Mouse (Mus musculus): Measurements from ENCODE around the gene Cacna2d3. TPM values are rescaled to one million over a fixed set of nuclear protein-coding genes. Genes with fewer than 3 reads are reported as not detected.

Cacna2d3 gene
- polyA plus RNA-seq, 1 experiment from 2014 or later, result 0.81 TPM

DNA sequence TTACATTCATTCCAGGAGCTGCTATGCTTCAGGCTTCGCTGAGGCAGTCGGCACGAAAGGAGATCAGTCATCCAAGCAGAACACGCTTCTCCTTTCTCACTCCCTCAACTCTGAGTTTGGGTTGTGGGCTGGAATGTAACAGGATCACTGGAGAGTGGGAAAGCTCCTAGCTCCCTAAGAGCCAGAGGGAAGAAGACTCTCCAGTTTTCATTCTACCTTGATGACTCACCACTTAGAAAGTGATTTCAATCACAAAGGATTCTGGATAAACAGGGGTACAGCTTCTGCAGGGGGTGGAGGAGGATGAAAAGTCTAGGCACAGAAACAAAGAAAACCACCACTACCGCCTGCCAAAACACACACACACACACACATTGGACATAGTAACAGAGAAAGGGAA lies 760.3 kb downstream of the Cacna2d3 start:
- Histone ChIP-seq H3K9me3 (ENCODE audit: control insufficient read depth, low read length) (no peaks in the 10 kb centered on the region), H3K4me1 (replicated peaks; ENCODE audit: control insufficient read depth, insufficient read depth, low read length) (no peaks in the 10 kb centered on the region), H3K4me2 (no peak overlapping the region), H3K27me3 (replicated peaks; ENCODE audit: control insufficient read depth, insufficient read depth, low read length) (no peaks in the 10 kb centered on the region), H3K4me3 (ENCODE audit: low read depth, low read length) (no peak overlapping the region), H3K36me3 (ENCODE audit: control insufficient read depth, insufficient read depth, low read length) (no peaks in the 10 kb centered on the region), H3K27ac (ENCODE audit: low read depth, low read length) (no peak overlapping the region), H3K9ac (ENCODE audit: low read depth, low read length) (no peak overlapping the region)
- DNase-seq (ENCODE audit: low spot score) (no peak), ATAC-seq (replicated peaks; ENCODE audit: low FRiP score) (no peak)
- WGBS, result 86% methylated on average over 5 of the region's 5 CpGs

DNA sequence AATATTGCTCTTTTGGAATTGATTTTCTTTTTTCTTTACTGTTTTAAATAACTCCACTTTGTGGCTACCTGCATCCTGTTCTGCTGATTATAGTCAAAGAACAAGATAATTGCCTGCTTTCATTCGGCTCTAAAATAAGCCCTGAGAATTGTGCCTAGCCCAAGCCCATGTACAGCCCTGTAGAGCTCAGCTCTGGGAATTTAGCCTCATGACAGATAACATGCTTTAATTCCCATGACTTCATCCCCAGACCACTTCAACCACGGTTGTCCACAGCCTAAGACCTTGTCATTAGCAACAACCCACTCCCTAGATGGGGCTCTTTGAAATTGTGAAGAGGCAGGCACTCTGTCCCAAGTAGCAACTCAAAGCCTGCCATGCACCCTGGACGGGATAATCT lies 762.6 kb downstream of the Cacna2d3 start:
- no peak for ATAC-seq (replicated peaks; ENCODE audit: low FRiP score)
- no peak overlapping the region for H3K27ac ChIP-seq (ENCODE audit: low read depth, low read length)

DNA sequence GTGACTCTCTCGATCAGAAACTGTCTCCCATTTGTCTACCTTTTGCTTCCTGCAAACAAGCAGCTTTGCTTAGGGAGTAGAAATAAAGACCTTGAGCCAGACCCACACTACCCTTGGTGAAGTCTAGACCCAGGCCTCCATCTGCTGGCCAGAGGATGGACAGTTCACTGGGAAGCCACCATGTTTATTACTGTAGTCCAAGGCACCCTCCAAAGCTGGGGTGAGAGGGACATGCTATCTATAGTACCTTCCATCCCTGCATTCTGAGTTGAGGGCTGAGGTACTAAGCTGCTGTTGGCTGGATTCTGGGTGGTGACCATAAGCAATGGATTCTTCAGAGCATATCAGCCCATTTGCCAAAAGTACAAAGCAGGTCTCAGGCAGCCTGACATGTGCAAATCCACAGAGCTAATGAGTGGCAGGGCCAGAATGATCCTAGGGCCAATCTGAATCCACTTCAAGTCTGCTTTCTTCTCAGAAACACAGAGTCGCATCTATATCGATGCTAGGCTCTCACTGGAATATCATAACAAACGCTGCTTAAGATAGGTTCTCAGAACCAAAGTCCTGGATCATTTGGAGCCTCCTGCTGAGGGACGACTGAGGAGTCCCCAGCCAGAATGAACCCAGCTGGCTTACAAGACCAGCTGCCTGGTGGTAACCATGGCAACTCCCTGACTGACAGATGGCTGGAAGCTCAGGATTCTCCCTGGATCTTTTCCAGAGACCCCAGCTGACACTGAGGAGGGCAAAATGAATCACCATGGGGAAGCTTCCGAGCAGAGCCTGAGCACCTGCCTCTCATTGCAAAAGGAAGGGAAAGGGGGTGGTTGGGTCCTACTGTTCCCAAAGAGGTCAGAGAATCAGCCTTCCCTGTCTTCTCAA lies 763.3 kb downstream of the Cacna2d3 start:
- no peaks in the 10 kb centered on the region for H3K27me3 ChIP-seq (replicated peaks; ENCODE audit: control insufficient read depth, insufficient read depth, low read length)
- no peaks in the 10 kb centered on the region for H3K36me3 ChIP-seq (ENCODE audit: control insufficient read depth, insufficient read depth, low read length)
- no peaks in the 10 kb centered on the region for H3K4me1 ChIP-seq (replicated peaks; ENCODE audit: control insufficient read depth, insufficient read depth, low read length)
- H3K4me2 ChIP-seq, result no peak overlapping the region
- H3K9me3 ChIP-seq (ENCODE audit: control insufficient read depth, low read length), result no peaks in the 10 kb centered on the region
- no peak overlapping the region for H3K4me3 ChIP-seq (ENCODE audit: low read depth, low read length)
- no peak overlapping the region for H3K27ac ChIP-seq (ENCODE audit: low read depth, low read length)
- ATAC-seq (replicated peaks; ENCODE audit: low FRiP score) (no peak), DNase-seq (ENCODE audit: low spot score) (no peak)
- WGBS, result 34% methylated on average over 6 of the region's 6 CpGs
- H3K9ac ChIP-seq (ENCODE audit: low read depth, low read length), result no peak overlapping the region

More for the DNA sequence above, 762.6 kb downstream of the Cacna2d3 start:
- no peaks in the 10 kb centered on the region for H3K9me3 ChIP-seq (ENCODE audit: control insufficient read depth, low read length)
- no peak for DNase-seq (ENCODE audit: low spot score)
- WGBS, result 54% methylated on average over 3 of the region's 3 CpGs
- no peaks in the 10 kb centered on the region for H3K4me1 ChIP-seq (replicated peaks; ENCODE audit: control insufficient read depth, insufficient read depth, low read length)
- H3K4me2 ChIP-seq, result no peak overlapping the region
- H3K36me3 ChIP-seq (ENCODE audit: control insufficient read depth, insufficient read depth, low read length), result no peaks in the 10 kb centered on the region
- H3K4me3 ChIP-seq (ENCODE audit: low read depth, low read length), result no peak overlapping the region
- no peak overlapping the region for H3K9ac ChIP-seq (ENCODE audit: low read depth, low read length)
- H3K27me3 ChIP-seq (replicated peaks; ENCODE audit: control insufficient read depth, insufficient read depth, low read length), result no peaks in the 10 kb centered on the region

DNA sequence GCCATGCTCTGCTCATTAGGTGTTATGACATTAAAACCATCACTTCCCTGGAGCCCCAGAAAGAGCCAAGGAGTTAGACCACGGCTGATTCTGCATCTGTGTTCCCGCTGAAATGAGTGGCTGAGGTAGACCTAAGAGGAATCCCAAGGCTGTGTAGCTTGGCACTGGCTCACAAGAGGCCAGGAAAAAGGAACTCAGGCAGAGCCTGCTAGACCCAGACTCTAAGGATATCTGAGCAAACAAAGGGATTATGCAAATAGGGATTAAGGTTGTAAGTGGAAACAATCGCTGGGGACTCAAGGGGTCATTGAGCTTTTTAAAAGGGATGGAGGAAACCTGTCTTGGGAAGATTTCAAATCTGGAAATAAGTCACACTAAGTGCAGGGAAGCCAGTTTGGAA lies 766.5 kb downstream of the Cacna2d3 start:
- Histone ChIP-seq H3K4me2 (no peak overlapping the region), H3K4me3 (ENCODE audit: low read depth, low read length) (no peak overlapping the region), H3K9ac (ENCODE audit: low read depth, low read length) (no peak overlapping the region), H3K27me3 (replicated peaks; ENCODE audit: control insufficient read depth, insufficient read depth, low read length) (no peaks in the 10 kb centered on the region), H3K36me3 (ENCODE audit: control insufficient read depth, insufficient read depth, low read length) (no peaks in the 10 kb centered on the region), H3K9me3 (ENCODE audit: control insufficient read depth, low read length) (no peaks in the 10 kb centered on the region), H3K27ac (ENCODE audit: low read depth, low read length) (no peak overlapping the region), H3K4me1 (replicated peaks; ENCODE audit: control insufficient read depth, insufficient read depth, low read length) (no peaks in the 10 kb centered on the region)
- 13% methylated on average over 3 of the region's 3 CpGs for WGBS
- DNase-seq (ENCODE audit: low spot score) (no peak), ATAC-seq (replicated peaks; ENCODE audit: low FRiP score) (no peak)

DNA sequence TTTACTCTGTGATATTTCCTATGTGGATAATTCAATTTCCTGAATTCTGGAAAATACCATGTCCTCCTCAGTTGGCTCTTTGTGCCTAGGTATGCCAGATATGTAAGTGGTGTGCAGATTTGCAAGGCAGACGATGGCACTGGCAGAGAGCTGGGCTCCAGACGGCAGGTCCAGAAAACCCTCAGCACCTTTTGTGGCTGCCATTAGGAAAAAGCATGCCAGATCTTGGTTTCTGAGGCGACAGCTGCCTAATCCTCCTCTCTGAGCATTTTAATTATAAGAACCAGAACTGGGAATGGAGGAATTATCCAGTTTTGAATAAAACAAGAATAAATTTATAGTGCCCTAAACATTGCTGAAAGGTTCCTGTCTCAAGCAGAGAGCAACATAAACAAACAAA lies 767.1 kb downstream of the Cacna2d3 start:
- DNase-seq (ENCODE audit: low spot score), result no peak
- 47% methylated on average over 3 of the region's 3 CpGs for WGBS
- no peaks in the 10 kb centered on the region for H3K27me3 ChIP-seq (replicated peaks; ENCODE audit: control insufficient read depth, insufficient read depth, low read length)
- H3K4me2 ChIP-seq, result no peak overlapping the region
- H3K9ac ChIP-seq (ENCODE audit: low read depth, low read length), result no peak overlapping the region
- no peaks in the 10 kb centered on the region for H3K4me1 ChIP-seq (replicated peaks; ENCODE audit: control insufficient read depth, insufficient read depth, low read length)
- no peak overlapping the region for H3K4me3 ChIP-seq (ENCODE audit: low read depth, low read length)
- H3K36me3 ChIP-seq (ENCODE audit: control insufficient read depth, insufficient read depth, low read length), result no peaks in the 10 kb centered on the region
- H3K9me3 ChIP-seq (ENCODE audit: control insufficient read depth, low read length), result no peaks in the 10 kb centered on the region
- no peak for ATAC-seq (replicated peaks; ENCODE audit: low FRiP score)
- no peak overlapping the region for H3K27ac ChIP-seq (ENCODE audit: low read depth, low read length)

DNA sequence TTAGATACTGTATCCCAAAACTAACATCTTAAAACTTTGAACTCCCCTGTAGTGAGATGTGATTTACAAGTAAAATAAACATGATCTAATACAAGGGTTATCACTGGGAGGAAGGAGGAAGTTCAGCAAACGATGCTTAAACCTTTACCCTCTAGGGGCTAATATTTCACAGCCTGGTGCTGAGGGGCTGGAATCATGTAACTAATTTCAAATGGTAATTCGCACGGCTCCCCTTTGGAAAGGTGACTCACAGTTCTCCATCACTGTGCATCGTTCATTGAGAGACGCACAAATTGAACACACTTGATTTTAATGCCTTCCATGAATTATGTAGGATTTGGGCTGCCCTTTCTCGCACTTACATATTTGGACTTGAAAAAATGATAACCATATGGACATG lies 767.6 kb downstream of the Cacna2d3 start:
- no peak overlapping the region for H3K27ac ChIP-seq (ENCODE audit: low read depth, low read length)
- no peak overlapping the region for H3K4me2 ChIP-seq
- ATAC-seq (replicated peaks; ENCODE audit: low FRiP score) (no peak), DNase-seq (ENCODE audit: low spot score) (no peak)
- no peaks in the 10 kb centered on the region for H3K27me3 ChIP-seq (replicated peaks; ENCODE audit: control insufficient read depth, insufficient read depth, low read length)
- WGBS, result 65% methylated on average over 6 of the region's 6 CpGs
- no peaks in the 10 kb centered on the region for H3K9me3 ChIP-seq (ENCODE audit: control insufficient read depth, low read length)
- no peaks in the 10 kb centered on the region for H3K4me1 ChIP-seq (replicated peaks; ENCODE audit: control insufficient read depth, insufficient read depth, low read length)
- no peaks in the 10 kb centered on the region for H3K36me3 ChIP-seq (ENCODE audit: control insufficient read depth, insufficient read depth, low read length)
- H3K4me3 ChIP-seq (ENCODE audit: low read depth, low read length), result no peak overlapping the region
- no peak overlapping the region for H3K9ac ChIP-seq (ENCODE audit: low read depth, low read length)

DNA sequence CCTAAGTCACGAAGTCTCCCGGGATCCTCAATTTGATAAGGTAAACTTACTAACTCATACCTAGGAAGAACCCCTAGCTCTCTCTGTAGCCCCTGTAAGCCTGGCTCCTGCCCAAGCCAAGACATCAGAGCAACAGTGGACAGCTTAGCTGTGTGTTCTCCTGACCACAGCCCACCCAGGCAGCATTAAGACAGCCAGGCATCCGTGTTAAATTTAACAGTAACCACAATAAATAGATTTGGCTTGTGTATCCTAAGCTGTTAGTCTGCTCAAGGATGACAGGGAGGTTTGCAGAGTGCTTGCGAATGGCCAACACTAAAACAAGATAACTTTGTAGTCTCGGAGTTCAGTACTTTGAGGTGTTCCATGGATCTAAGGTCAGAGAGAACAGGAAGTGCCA lies 768.3 kb downstream of the Cacna2d3 start:
- no peak for ATAC-seq (replicated peaks; ENCODE audit: low FRiP score)
- no peak overlapping the region for H3K27ac ChIP-seq (ENCODE audit: low read depth, low read length)
- H3K4me3 ChIP-seq (ENCODE audit: low read depth, low read length), result no peak overlapping the region
- no peak for DNase-seq (ENCODE audit: low spot score)
- no peak overlapping the region for H3K9ac ChIP-seq (ENCODE audit: low read depth, low read length)
- no peaks in the 10 kb centered on the region for H3K4me1 ChIP-seq (replicated peaks; ENCODE audit: control insufficient read depth, insufficient read depth, low read length)
- H3K36me3 ChIP-seq (ENCODE audit: control insufficient read depth, insufficient read depth, low read length), result no peaks in the 10 kb centered on the region
- no peaks in the 10 kb centered on the region for H3K27me3 ChIP-seq (replicated peaks; ENCODE audit: control insufficient read depth, insufficient read depth, low read length)
- H3K4me2 ChIP-seq, result no peak overlapping the region
- no peaks in the 10 kb centered on the region for H3K9me3 ChIP-seq (ENCODE audit: control insufficient read depth, low read length)
- WGBS, result 48% methylated on average over 5 of the region's 5 CpGs

DNA sequence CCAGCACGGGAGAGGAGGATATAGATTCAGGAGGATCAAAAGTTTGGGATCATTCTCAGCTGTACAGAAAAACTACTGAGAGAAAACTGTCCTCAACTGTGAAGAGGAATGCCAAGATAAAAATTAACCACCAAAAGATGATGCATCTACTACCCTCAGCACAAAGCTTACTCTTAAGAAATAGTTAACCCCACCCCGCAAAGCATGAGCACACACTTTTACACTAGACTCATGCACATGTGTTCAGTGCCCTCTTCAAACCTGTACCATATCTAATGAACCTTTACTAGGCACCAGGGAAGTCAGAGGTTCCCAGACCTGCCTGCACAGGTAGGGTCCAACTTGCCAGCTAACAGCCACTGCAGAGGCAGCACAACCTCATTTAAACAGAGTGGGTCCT lies 771.2 kb downstream of the Cacna2d3 start:
- Histone ChIP-seq H3K4me2 (no peak overlapping the region), H3K9me3 (ENCODE audit: control insufficient read depth, low read length) (no peaks in the 10 kb centered on the region), H3K27me3 (replicated peaks; ENCODE audit: control insufficient read depth, insufficient read depth, low read length) (no peaks in the 10 kb centered on the region), H3K36me3 (ENCODE audit: control insufficient read depth, insufficient read depth, low read length) (no peaks in the 10 kb centered on the region), H3K27ac (ENCODE audit: low read depth, low read length) (no peak overlapping the region), H3K4me1 (replicated peaks; ENCODE audit: control insufficient read depth, insufficient read depth, low read length) (no peaks in the 10 kb centered on the region), H3K4me3 (ENCODE audit: low read depth, low read length) (no peak overlapping the region), H3K9ac (ENCODE audit: low read depth, low read length) (no peak overlapping the region)
- WGBS, result 85% methylated on average over 2 of the region's 2 CpGs
- ATAC-seq (replicated peaks; ENCODE audit: low FRiP score), result no peak
- no peak for DNase-seq (ENCODE audit: low spot score)

DNA sequence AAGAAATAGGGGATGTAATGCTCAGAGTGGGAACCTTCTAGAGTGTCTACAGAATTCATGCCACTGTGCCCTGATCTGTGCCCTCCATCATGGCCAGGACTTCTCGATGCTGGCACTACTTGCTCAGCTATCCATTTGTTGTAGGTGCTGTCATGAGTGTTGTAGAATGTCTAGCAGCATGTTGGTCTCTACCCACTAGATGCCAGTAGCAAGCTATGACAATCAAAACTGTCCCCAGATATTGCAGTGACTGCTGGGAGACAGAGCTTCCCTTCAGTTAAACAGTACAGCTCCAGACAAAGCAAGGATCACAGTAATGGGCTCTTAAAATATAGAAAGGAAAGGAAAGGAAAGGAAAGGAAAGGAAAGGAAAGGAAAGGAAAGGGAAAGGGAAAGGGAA lies 771.9 kb downstream of the Cacna2d3 start:
- H3K4me1 ChIP-seq (replicated peaks; ENCODE audit: control insufficient read depth, insufficient read depth, low read length), result no peaks in the 10 kb centered on the region
- 76% methylated on average over 1 of the region's 1 CpGs for WGBS
- H3K4me3 ChIP-seq (ENCODE audit: low read depth, low read length), result no peak overlapping the region
- no peak overlapping the region for H3K27ac ChIP-seq (ENCODE audit: low read depth, low read length)
- H3K9ac ChIP-seq (ENCODE audit: low read depth, low read length), result no peak overlapping the region
- no peaks in the 10 kb centered on the region for H3K36me3 ChIP-seq (ENCODE audit: control insufficient read depth, insufficient read depth, low read length)
- ATAC-seq (replicated peaks; ENCODE audit: low FRiP score) (no peak), DNase-seq (ENCODE audit: low spot score) (no peak)
- H3K4me2 ChIP-seq, result no peak overlapping the region
- no peaks in the 10 kb centered on the region for H3K9me3 ChIP-seq (ENCODE audit: control insufficient read depth, low read length)
- no peaks in the 10 kb centered on the region for H3K27me3 ChIP-seq (replicated peaks; ENCODE audit: control insufficient read depth, insufficient read depth, low read length)
